Mouse (Mus musculus) stomach, postnatal 0 days (tissue): Measurements from ENCODE around the gene Noxo1. TPM values are rescaled to one million over a fixed set of nuclear protein-coding genes. Genes with fewer than 3 reads are reported as not detected.

Source experiments
- ATAC-seq: fragments of 200-750 bp; cut with Nextera tagmentation; 2 replicates; pipeline ENCODE4 v1.8.0; 2017; ENCODE audit not compliant: low FRiP score, low TSS enrichment
- DNase-seq: peaks from one replicate; pipeline ENCODE4 v3.0.0-alpha.2; 2016; ENCODE audit warnings: low spot score
- H3K27ac ChIP-seq: fragments of 300-500 bp; sonication (generic); replicated peaks from 2 replicates; pipeline ENCODE4 v1.5.1; 2014; ENCODE audit warnings: mild to moderate bottlenecking, control low read depth
- H3K27me3 ChIP-seq: fragments of 300-500 bp; sonication (generic); 2 replicates; pipeline ENCODE4 v1.6.1; 2014; ENCODE audit warnings: low read length; ENCODE audit not compliant: control insufficient read depth, insufficient read depth
- H3K36me3 ChIP-seq: fragments of 300-500 bp; sonication (generic); 2 replicates; pipeline ENCODE4 v1.6.1; 2014; ENCODE audit warnings: low read length, mixed read lengths; ENCODE audit not compliant: control insufficient read depth, insufficient read depth
- H3K4me1 ChIP-seq: fragments of 300-500 bp; sonication (generic); replicated peaks from 2 replicates; pipeline ENCODE4 v1.6.1; 2014; ENCODE audit warnings: antibody characterized with exemption; ENCODE audit not compliant: control insufficient read depth, insufficient read depth
- H3K4me2 ChIP-seq: fragments of 300-500 bp; sonication (generic); replicated peaks from 2 replicates; pipeline ENCODE4 v1.6.1; 2014; ENCODE audit warnings: low read depth, mild to moderate bottlenecking, control low read depth, moderate library complexity
- H3K4me3 ChIP-seq: fragments of 300-500 bp; sonication (generic); 2 replicates; pipeline ENCODE4 v1.5.1; 2014; ENCODE audit warnings: low read depth, low read length, control low read depth
- H3K9ac ChIP-seq: fragments of 300-500 bp; sonication (generic); 2 replicates; pipeline ENCODE4 v1.6.1; 2014; ENCODE audit warnings: mild to moderate bottlenecking, low read length, control low read depth, mixed read lengths
- H3K9me3 ChIP-seq: fragments of 300-500 bp; sonication (generic); 2 replicates; pipeline ENCODE4 v1.6.1; 2016; ENCODE audit warnings: low read length; ENCODE audit not compliant: control insufficient read depth
- CTCF ChIP-seq: IDR thresholded peaks from 2 replicates; pipeline ENCODE4 v1.5.1; 2016; ENCODE audit warnings: antibody characterized with exemption, low read depth, mild to moderate bottlenecking, moderate library complexity
- EP300 ChIP-seq: optimal IDR thresholded peaks from 2 replicates; pipeline ENCODE3; 2016; ENCODE audit warnings: antibody characterized with exemption
- WGBS: fragments of 180-500 bp; shearing (Covaris S2); extraction: QIAGEN DNeasy Blood & Tissue Kit; methylation state at CpG from one replicate; pipeline ENCODE4 v1.1.7; 2014; 5-methylcytosine and 5-hydroxymethylcytosine counted together
- polyA plus RNA-seq: library from polyadenylated mRNA; unstranded; fragments of >200 nt; fragmentation: Nextera tagmentation; extraction: Ambion mirVana; gene quantifications from 2 replicates; pipeline ENCODE4 v1.2.1, GENCODE M21; 2015

The Noxo1 gene
- polyA plus RNA-seq, 1 experiment from 2014 or later, result 3.3 TPM

DNA sequence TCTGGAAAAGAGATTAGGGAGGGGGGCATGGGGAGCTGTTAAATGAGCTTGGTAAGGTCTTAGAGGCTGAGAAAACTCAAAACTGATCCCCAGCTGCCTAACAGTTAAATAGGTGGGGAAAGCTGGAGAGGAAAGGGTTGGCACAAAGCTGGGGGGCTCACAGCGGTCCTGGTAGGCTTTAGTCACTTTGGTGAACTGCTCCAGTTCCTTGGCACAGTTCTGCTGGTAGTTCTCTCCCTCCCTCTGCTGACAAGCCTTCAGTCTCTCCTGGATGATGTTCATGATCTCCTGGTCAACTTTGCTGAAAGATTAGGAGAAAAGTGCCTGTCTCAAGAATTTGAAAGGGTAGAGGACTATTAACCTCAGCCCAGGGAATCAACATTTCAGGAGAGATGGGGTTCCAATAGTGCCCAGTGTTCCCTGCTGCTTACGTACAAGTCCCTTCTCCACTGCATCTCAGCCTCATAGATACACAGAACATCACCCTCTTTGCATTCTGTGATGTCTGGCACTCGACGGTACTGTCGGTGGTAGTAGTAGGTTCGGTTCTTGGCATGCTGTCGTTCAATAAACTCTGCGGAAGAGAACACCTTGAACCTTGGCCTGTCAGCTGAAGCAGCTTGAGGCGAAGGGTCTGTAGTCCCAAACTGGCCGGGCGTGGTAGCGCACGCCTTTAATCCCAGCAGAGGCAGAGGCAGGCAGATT, 26.3 kb downstream of the Noxo1 start:
- peaks cover 10% of the 10 kb centered on the region for H3K36me3 ChIP-seq
- ATAC-seq, result no peak
- H3K4me2 ChIP-seq, result peak overlapping the region; percentile 25
- H3K9me3 ChIP-seq, result no peaks in the 10 kb centered on the region
- no peaks in the 10 kb centered on the region for H3K27me3 ChIP-seq
- TF ChIP-seq CTCF, result no peak
- TF ChIP-seq EP300, result no peak
- DNase-seq, result no peak
- H3K4me1 ChIP-seq, result 0 out of 2 replicates have a peak, but pooled peaks cover 2% of the 10 kb centered on the region
- 38% methylated on average over 13 of the region's 13 CpGs for WGBS
- no peak overlapping the region for H3K4me3 ChIP-seq
- H3K27ac ChIP-seq, result no peak overlapping the region
- H3K9ac ChIP-seq, result 0 out of 2 replicates have a peak overlapping the region, but pooled peaks have one; percentile 4

GRCm38 (mm10) chr17:24723122-24723880, 27.3 kb downstream of the Noxo1 start:
- under 1% methylated on average over 12 of the region's 12 CpGs for WGBS
- Histone ChIP-seq H3K9me3 (no peaks in the 10 kb centered on the region), H3K4me1 (0 out of 2 replicates have a peak, but pooled peaks cover 2% of the 10 kb centered on the region), H3K4me2 (peak overlapping the region; percentile 69), H3K9ac (peak overlapping the region; percentile 64), H3K36me3 (peaks cover 10% of the 10 kb centered on the region), H3K27me3 (no peaks in the 10 kb centered on the region), H3K4me3 (peak overlapping the region; percentile 58), H3K27ac (peak overlapping the region; percentile 73)
- TF ChIP-seq CTCF, result no peak
- TF ChIP-seq EP300, result no peak
- DNase-seq, result no peak
- no peak for ATAC-seq

GRCm38 (mm10) chr17:24723881-24724180, 27.8 kb downstream of the Noxo1 start:
- peak overlapping the region; percentile 58 for H3K4me3 ChIP-seq
- no peaks in the 10 kb centered on the region for H3K9me3 ChIP-seq
- peak overlapping the region; percentile 69 for H3K4me2 ChIP-seq
- H3K4me1 ChIP-seq, result 0 out of 2 replicates have a peak, but pooled peaks cover 2% of the 10 kb centered on the region
- no peaks in the 10 kb centered on the region for H3K27me3 ChIP-seq
- H3K36me3 ChIP-seq, result peaks cover 10% of the 10 kb centered on the region
- under 1% methylated on average over 15 of the region's 15 CpGs for WGBS
- DNase-seq (peak; percentile 31), ATAC-seq (no peak)
- TF ChIP-seq EP300, result no peak
- TF ChIP-seq CTCF, result no peak
- H3K9ac ChIP-seq, result peak overlapping the region; percentile 64
- H3K27ac ChIP-seq, result peak overlapping the region; percentile 73

GRCm38 (mm10) chr17:24724184-24724583, 28.1 kb downstream of the Noxo1 start, which contains the start of gene Ndufb10:
Ndufb10 (minus strand) TSS chr17:24724478.
- Histone ChIP-seq H3K4me1 (0 out of 2 replicates have a peak, but pooled peaks cover 2% of the 10 kb centered on the region), H3K27ac (peak within 1 kb of the TSS; percentile 73), H3K36me3 (peaks cover 10% of the 10 kb centered on the region), H3K9me3 (no peaks in the 10 kb centered on the region), H3K4me2 (peak within 1 kb of the TSS; percentile 69), H3K9ac (peak within 1 kb of the TSS; percentile 64), H3K4me3 (peak within 1 kb of the TSS; percentile 58), H3K27me3 (no peaks in the 10 kb centered on the region)
- peak; percentile 96 for DNase-seq
- ATAC-seq, result peak; percentile 66
- TF ChIP-seq CTCF (peak; percentile 99), EP300 (no peak)
- under 1% methylated on average over 30 of the region's 30 CpGs for WGBS

- peaks cover 10% of the 10 kb centered on the region for H3K36me3 ChIP-seq
Observed at GRCm38 (mm10) chr17:24725637-24726390, 29.8 kb downstream of the Noxo1 start.

More at GRCm38 (mm10) chr17:24725637-24726390, 29.8 kb downstream of the Noxo1 start:
- Histone ChIP-seq H3K4me3 (no peak overlapping the region), H3K27ac (no peak overlapping the region), H3K4me1 (0 out of 2 replicates have a peak, but pooled peaks cover 2% of the 10 kb centered on the region), H3K4me2 (no peak overlapping the region), H3K9me3 (no peaks in the 10 kb centered on the region), H3K27me3 (no peaks in the 10 kb centered on the region), H3K9ac (no peak overlapping the region)
- no peak for ATAC-seq
- TF ChIP-seq EP300, result no peak
- TF ChIP-seq CTCF, result peak; percentile 28; the same call in 1 of the 2 replicates
- no peak for DNase-seq
- WGBS, result 70% methylated on average over 3 of the region's 3 CpGs
